Mouse (Mus musculus) hindbrain, embryonic 15.5 days (tissue): ENCODE data around the gene Fryl. TPM values are rescaled to one million over a fixed set of nuclear protein-coding genes. Genes with fewer than 3 reads are reported as not detected.

Experiments used
- ATAC-seq: fragments of 200-750 bp; cut with Nextera tagmentation; 2 replicates; pipeline ENCODE4 v1.8.0; 2017; ENCODE audit warnings: low read depth, moderate number of reproducible peaks, moderate TSS enrichment; ENCODE audit not compliant: low FRiP score
- H3K27ac ChIP-seq: fragments of 300-500 bp; sonication (generic); replicated peaks from 2 replicates; pipeline ENCODE4 v1.5.1; 2015; ENCODE audit warnings: mild to moderate bottlenecking, inconsistent platforms
- H3K27me3 ChIP-seq: fragments of 300-500 bp; sonication (generic); 2 replicates; pipeline ENCODE4 v1.6.1; 2015; ENCODE audit warnings: control low read depth, inconsistent platforms
- H3K36me3 ChIP-seq: fragments of 300-500 bp; sonication (generic); 2 replicates; pipeline ENCODE4 v1.6.1; 2015; ENCODE audit warnings: control low read depth, inconsistent platforms
- H3K4me1 ChIP-seq: fragments of 300-500 bp; sonication (generic); replicated peaks from 2 replicates; pipeline ENCODE4 v1.6.1; 2015; ENCODE audit warnings: control low read depth, inconsistent platforms
- H3K4me2 ChIP-seq: fragments of 300-500 bp; sonication (generic); 2 replicates; pipeline ENCODE4 v1.6.1; 2015; ENCODE audit warnings: moderate library complexity, mild to moderate bottlenecking, inconsistent platforms
- H3K4me3 ChIP-seq: fragments of 300-500 bp; sonication (generic); 2 replicates; pipeline ENCODE4 v1.5.1; 2015; ENCODE audit warnings: mild to moderate bottlenecking, inconsistent platforms
- H3K9ac ChIP-seq: fragments of 300-500 bp; sonication (generic); 2 replicates; pipeline ENCODE4 v1.6.1; 2015; ENCODE audit warnings: inconsistent platforms
- H3K9me3 ChIP-seq: fragments of 300-500 bp; sonication (generic); 2 replicates; pipeline ENCODE4 v1.6.1; 2016; ENCODE audit warnings: control low read depth, inconsistent platforms
- WGBS: fragments of 180-500 bp; shearing (Covaris S2); methylation state at CpG from one replicate; pipeline ENCODE4 v1.1.7; 2015; 5-methylcytosine and 5-hydroxymethylcytosine counted together
- polyA plus RNA-seq: library from polyadenylated mRNA; unstranded; fragments of >200 nt; fragmentation: Nextera tagmentation; extraction: Ambion mirVana; gene quantifications from 2 replicates; pipeline ENCODE4 v1.2.1, GENCODE M21; 2015

Fryl gene
- polyA plus RNA-seq, 1 experiment from 2014 or later, result 40.1 TPM

GRCm38 (mm10) chr5:73255321-73256251 is 833 bp downstream of the Fryl start:
- WGBS, result under 1% methylated on average over 92 of the region's 129 CpGs
- peak overlapping the region; percentile 92 for H3K27ac ChIP-seq
- H3K4me2 ChIP-seq, result peak overlapping the region; percentile 63
- H3K27me3 ChIP-seq, result peaks cover 4% of the 10 kb centered on the region; the same call in 1 of the 2 replicates
- H3K4me3 ChIP-seq, result peak overlapping the region; percentile 85
- ATAC-seq, result peak; percentile 59
- no peaks in the 10 kb centered on the region for H3K9me3 ChIP-seq
- peaks cover 29% of the 10 kb centered on the region for H3K4me1 ChIP-seq
- H3K36me3 ChIP-seq, result no peaks in the 10 kb centered on the region
- H3K9ac ChIP-seq, result peak overlapping the region; percentile 83

GRCm38 (mm10) chr5:73254660-73255059 is 1.8 kb downstream of the Fryl start:
- no peaks in the 10 kb centered on the region for H3K9me3 ChIP-seq
- peaks cover 29% of the 10 kb centered on the region for H3K4me1 ChIP-seq
- 43% methylated on average over 5 of the region's 5 CpGs for WGBS
- peak overlapping the region; percentile 85 for H3K4me3 ChIP-seq
- no peaks in the 10 kb centered on the region for H3K36me3 ChIP-seq
- H3K4me2 ChIP-seq, result peak overlapping the region; percentile 63
- peak overlapping the region; percentile 92; the same call in 1 of the 2 replicates for H3K27ac ChIP-seq
- H3K27me3 ChIP-seq, result peaks cover 4% of the 10 kb centered on the region; the same call in 1 of the 2 replicates
- peak overlapping the region; percentile 83 for H3K9ac ChIP-seq
- ATAC-seq, result no peak

GRCm38 (mm10) chr5:73252739-73253138 is 3.7 kb downstream of the Fryl start:
- Histone ChIP-seq H3K9ac (no peak overlapping the region), H3K27ac (no peak overlapping the region), H3K4me2 (no peak overlapping the region), H3K4me3 (no peak overlapping the region), H3K27me3 (no peaks in the 10 kb centered on the region), H3K9me3 (no peaks in the 10 kb centered on the region), H3K4me1 (peaks cover 35% of the 10 kb centered on the region), H3K36me3 (no peaks in the 10 kb centered on the region)
- ATAC-seq, result no peak

GRCm38 (mm10) chr5:73249341-73249740 is 7.1 kb downstream of the Fryl start:
- no peak overlapping the region for H3K9ac ChIP-seq
- no peaks in the 10 kb centered on the region for H3K9me3 ChIP-seq
- no peaks in the 10 kb centered on the region for H3K36me3 ChIP-seq
- H3K4me2 ChIP-seq, result no peak overlapping the region
- no peak for ATAC-seq
- peaks cover 31% of the 10 kb centered on the region for H3K4me1 ChIP-seq
- H3K27me3 ChIP-seq, result no peaks in the 10 kb centered on the region
- no peak overlapping the region for H3K27ac ChIP-seq
- no peak overlapping the region for H3K4me3 ChIP-seq
- WGBS, result 92% methylated on average over 4 of the region's 4 CpGs

GRCm38 (mm10) chr5:73248211-73248610 is 8.2 kb downstream of the Fryl start:
- no peak overlapping the region for H3K9ac ChIP-seq
- H3K36me3 ChIP-seq, result no peaks in the 10 kb centered on the region
- H3K27me3 ChIP-seq, result no peaks in the 10 kb centered on the region
- 72% methylated on average over 8 of the region's 8 CpGs for WGBS
- H3K27ac ChIP-seq, result no peak overlapping the region
- H3K9me3 ChIP-seq, result no peaks in the 10 kb centered on the region
- no peak overlapping the region for H3K4me2 ChIP-seq
- H3K4me3 ChIP-seq, result no peak overlapping the region
- ATAC-seq, result no peak
- H3K4me1 ChIP-seq, result peaks cover 20% of the 10 kb centered on the region

- WGBS, result 88% methylated on average over 6 of the region's 6 CpGs
- no peaks in the 10 kb centered on the region for H3K36me3 ChIP-seq
- no peak overlapping the region for H3K9ac ChIP-seq
- no peak overlapping the region for H3K4me2 ChIP-seq
- H3K4me3 ChIP-seq, result no peak overlapping the region
- H3K9me3 ChIP-seq, result no peaks in the 10 kb centered on the region
- ATAC-seq, result no peak
- peaks cover 30% of the 10 kb centered on the region for H3K4me1 ChIP-seq
- no peak overlapping the region for H3K27ac ChIP-seq
- no peaks in the 10 kb centered on the region for H3K27me3 ChIP-seq
These were observed 10.0 kb downstream of the Fryl start for GRCm38 (mm10) chr5:73246414-73246813.

- Histone ChIP-seq H3K27ac (no peak overlapping the region), H3K9me3 (no peaks in the 10 kb centered on the region), H3K4me3 (no peak overlapping the region), H3K36me3 (no peaks in the 10 kb centered on the region), H3K4me2 (no peak overlapping the region; the same call in 1 of the 2 replicates), H3K27me3 (no peaks in the 10 kb centered on the region), H3K4me1 (peaks cover 33% of the 10 kb centered on the region), H3K9ac (no peak overlapping the region)
- 57% methylated on average over 13 of the region's 13 CpGs for WGBS
- peak; percentile 29; the same call in 1 of the 2 replicates for ATAC-seq
These were observed 12.0 kb downstream of the Fryl start for GRCm38 (mm10) chr5:73244403-73244802.

- H3K9me3 ChIP-seq, result no peaks in the 10 kb centered on the region
- peaks cover 27% of the 10 kb centered on the region for H3K4me1 ChIP-seq
- H3K27me3 ChIP-seq, result no peaks in the 10 kb centered on the region
- H3K9ac ChIP-seq, result no peak overlapping the region
- H3K27ac ChIP-seq, result no peak overlapping the region
- H3K4me2 ChIP-seq, result no peak overlapping the region
- ATAC-seq, result no peak
- H3K36me3 ChIP-seq, result no peaks in the 10 kb centered on the region
- WGBS, result 35% methylated on average over 8 of the region's 8 CpGs
- no peak overlapping the region for H3K4me3 ChIP-seq
These were observed 14.5 kb downstream of the Fryl start for GRCm38 (mm10) chr5:73241966-73242365.

GRCm38 (mm10) chr5:73241332-73241731 is 15.1 kb downstream of the Fryl start:
- no peak for ATAC-seq
- WGBS, result 67% methylated on average over 10 of the region's 10 CpGs
- Histone ChIP-seq H3K27ac (no peak overlapping the region), H3K4me1 (peaks cover 29% of the 10 kb centered on the region), H3K36me3 (no peaks in the 10 kb centered on the region), H3K4me3 (no peak overlapping the region), H3K4me2 (no peak overlapping the region), H3K27me3 (no peaks in the 10 kb centered on the region), H3K9me3 (no peaks in the 10 kb centered on the region), H3K9ac (no peak overlapping the region)

- WGBS, result 89% methylated on average over 6 of the region's 6 CpGs
- peaks cover 29% of the 10 kb centered on the region for H3K4me1 ChIP-seq
- ATAC-seq, result no peak
These were observed 16.0 kb downstream of the Fryl start for GRCm38 (mm10) chr5:73240391-73240790.

GRCm38 (mm10) chr5:73236894-73237334 is 19.5 kb downstream of the Fryl start:
- no peaks in the 10 kb centered on the region for H3K36me3 ChIP-seq
- H3K4me1 ChIP-seq, result peaks cover 38% of the 10 kb centered on the region
- no peaks in the 10 kb centered on the region for H3K9me3 ChIP-seq
- H3K9ac ChIP-seq, result no peak overlapping the region
- no peak overlapping the region for H3K4me3 ChIP-seq
- no peak for ATAC-seq
- H3K27ac ChIP-seq, result no peak overlapping the region
- H3K27me3 ChIP-seq, result no peaks in the 10 kb centered on the region
- WGBS, result 13% methylated on average over 6 of the region's 6 CpGs
- no peak overlapping the region for H3K4me2 ChIP-seq

More at GRCm38 (mm10) chr5:73240391-73240790, 16.0 kb downstream of the Fryl start:
- Histone ChIP-seq H3K9me3 (no peaks in the 10 kb centered on the region), H3K4me3 (no peak overlapping the region), H3K9ac (no peak overlapping the region), H3K27ac (no peak overlapping the region), H3K4me2 (no peak overlapping the region), H3K36me3 (no peaks in the 10 kb centered on the region), H3K27me3 (no peaks in the 10 kb centered on the region)

- Histone ChIP-seq H3K9ac (no peak overlapping the region), H3K4me3 (no peak overlapping the region), H3K27ac (no peak overlapping the region), H3K4me2 (no peak overlapping the region), H3K9me3 (no peaks in the 10 kb centered on the region), H3K4me1 (peaks cover 41% of the 10 kb centered on the region), H3K36me3 (no peaks in the 10 kb centered on the region), H3K27me3 (no peaks in the 10 kb centered on the region)
- WGBS, result 79% methylated on average over 5 of the region's 5 CpGs
- no peak for ATAC-seq
These were observed 21.2 kb downstream of the Fryl start for GRCm38 (mm10) chr5:73235201-73235600.
